Mouse (Mus musculus) T-helper 2 cell (primary cell): ENCODE results near the gene Baz2b.

Experiments
- in situ Hi-C: fragments of 300-600 bp; cut with MboI, MseI; formaldehyde crosslinking; loops from one replicate; pipeline ENCODE4 v1.15.1; 2025; ENCODE audit warnings: high pct_unique_total_duplicates

The Baz2b gene

DNA sequence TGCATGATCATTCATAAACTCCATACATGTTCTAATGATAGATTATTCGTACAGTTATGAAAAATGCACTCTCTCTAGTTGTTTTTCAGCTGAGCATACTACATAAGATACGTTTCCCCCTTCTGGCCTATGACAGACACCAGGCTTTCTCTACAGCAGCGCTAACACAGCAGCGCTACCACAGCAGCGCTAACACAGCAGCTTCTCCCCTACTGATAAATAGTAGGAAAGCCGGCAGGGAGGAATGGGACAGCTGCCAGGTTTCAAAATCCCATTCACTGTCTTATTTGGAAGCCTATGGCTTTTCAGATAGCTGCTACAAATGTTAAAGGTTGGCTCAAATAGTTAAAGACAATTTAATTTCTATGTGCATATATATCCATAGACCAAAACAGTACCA lies 251.1 kb downstream of the Baz2b start:
- in situ Hi-C loops, result no loop called here

DNA sequence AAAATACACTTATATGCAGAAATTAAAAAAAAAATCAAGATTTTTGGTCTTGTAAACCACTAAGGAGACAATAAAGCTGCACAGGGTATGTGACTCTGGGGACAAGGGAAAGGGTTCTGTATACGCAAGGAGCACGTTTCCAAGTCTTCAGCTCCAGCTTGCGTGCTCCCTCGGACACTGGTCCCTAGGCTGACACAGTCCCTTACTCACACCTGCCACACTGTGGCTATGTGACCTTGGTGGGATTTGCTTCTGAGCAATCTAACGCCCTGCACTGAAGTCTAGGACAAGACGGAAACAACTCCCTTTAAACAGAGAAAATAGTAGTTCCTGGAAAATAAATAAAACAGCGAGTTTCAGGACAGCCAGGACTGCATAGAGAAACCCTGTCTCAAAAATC lies 253.7 kb downstream of the Baz2b start:
- in situ Hi-C loops, result no loop called here

DNA sequence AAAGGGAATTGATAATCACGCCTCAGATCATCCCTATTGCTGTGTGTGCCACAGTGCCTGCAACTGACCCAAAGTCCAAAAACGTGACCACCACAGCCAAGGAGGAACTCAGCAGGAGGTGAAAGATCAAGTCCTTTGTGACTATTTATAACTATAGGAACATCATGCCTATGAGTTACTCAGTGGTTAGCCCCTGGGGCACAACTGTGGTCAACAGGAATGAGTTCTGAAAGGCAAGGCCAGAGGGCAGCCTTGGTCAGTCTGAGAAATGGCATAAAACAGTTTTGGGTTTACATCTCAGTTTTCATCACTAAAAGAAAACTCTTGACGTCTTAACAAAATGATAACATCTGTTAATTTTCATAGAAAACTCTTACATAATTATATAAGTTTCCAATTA lies 254.8 kb downstream of the Baz2b start:
- in situ Hi-C loops, result no loop called here

DNA sequence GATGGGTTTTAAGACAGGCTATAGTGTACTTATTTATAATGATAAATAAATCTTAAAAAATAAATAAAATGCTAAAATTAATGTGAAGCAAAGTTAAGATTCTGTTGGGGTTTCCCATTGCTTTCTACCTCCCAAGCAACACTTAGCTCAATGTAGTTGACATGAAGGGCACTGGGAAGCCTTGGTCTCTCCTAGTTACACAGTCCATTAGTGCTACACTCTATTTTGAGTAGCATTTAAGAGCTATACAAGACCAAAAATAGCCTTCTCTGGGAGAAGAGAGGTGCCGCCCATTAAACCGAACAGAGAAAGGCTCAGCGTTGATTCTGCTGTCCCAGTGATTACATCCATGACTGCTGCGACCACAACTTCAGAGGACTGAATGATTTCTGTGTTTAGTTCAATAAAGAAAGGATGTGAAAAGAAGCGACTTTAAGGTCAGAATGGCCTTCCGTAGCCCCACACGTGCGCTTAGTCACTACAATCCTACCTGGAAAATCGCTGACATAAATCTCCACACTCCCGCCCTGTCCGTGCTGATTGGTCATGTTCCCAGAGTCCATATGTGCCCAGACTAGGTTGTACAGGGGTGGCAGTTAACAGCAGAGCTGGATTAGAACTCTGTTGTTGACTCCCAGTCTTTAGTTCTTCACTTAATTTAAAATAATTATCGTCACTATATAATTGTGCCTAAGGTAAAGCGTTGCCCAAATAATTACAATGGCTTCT lies 257.2 kb downstream of the Baz2b start:
- in situ Hi-C loops, result no loop called here

DNA sequence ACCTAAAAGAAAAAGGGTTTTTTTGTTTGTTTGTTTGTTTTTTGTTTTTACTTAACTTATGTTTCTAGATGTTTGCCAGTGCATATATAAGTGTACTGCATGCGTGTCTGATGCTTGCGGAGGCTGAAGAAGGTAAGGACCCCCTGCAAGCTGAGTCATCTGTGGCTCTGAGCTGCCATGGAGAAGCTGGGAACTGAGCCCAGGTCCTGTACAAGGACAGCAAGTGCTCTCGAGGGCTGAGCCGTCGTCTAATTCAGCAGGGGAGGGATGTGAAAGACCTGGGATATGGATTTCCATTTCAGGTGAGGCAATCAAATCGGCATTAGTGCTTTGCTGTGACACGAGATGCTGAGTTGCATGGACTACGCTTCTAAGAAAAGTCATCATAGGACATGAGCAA lies 257.9 kb downstream of the Baz2b start:
- in situ Hi-C loops, result no loop called here

DNA sequence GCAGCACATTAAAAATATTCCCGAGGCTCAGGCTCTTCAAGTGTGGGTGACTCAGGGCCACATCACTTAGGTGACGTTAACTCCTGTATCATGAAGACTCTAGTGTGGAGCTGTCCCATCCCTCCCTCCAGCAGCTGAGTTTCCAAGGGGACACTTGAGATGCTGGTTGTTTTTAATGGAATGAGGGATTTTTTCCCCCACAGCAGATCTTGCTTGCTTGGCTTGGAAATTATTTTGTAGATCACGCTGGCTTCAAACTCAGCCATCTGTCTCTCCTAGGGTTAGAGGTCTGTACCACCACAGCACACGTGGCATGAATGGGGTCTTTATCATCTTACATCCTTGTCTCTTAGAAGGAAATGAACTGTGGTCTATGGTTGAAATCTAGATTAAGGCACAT lies 258.5 kb downstream of the Baz2b start:
- in situ Hi-C loops, result no loop called here

DNA sequence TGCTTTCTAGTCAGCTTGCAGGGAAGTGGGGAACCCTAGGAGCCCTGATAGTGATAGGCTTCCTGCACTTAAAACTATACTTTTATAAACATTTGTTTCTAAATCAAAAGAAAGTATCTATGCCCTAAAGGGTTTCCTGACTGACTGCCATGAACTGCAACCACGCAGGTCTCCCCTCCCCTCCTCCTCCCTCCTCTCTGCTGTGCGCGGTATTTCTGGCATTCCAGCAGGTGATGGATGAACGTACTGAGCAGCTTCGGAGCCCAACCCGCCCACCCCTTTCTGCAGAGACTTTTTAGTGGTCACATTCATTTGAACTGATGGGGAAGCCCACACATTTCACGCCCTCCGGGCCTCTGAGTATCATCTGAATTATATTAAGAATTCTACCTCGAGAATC lies 273.3 kb downstream of the Baz2b start:
- in situ Hi-C loops, result no loop called here

DNA sequence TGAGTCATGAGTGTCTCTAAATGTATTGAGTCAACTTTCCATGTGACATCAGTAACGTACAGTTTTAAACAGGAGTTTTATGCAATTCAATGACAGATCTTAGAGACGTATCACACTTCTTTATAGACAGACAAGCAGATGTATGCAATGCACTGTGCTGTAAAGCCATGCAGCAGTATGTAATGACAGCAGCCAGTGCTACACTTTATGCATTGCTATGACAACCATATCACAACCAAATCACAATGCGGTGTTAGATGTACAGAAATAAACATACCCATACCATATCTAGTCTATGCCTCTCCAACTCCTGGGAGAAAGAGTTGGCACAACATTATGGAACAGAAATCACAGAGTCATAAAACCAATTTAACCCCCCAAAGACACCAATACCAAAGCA lies 276.5 kb downstream of the Baz2b start:
- in situ Hi-C loops, result no loop called here

DNA sequence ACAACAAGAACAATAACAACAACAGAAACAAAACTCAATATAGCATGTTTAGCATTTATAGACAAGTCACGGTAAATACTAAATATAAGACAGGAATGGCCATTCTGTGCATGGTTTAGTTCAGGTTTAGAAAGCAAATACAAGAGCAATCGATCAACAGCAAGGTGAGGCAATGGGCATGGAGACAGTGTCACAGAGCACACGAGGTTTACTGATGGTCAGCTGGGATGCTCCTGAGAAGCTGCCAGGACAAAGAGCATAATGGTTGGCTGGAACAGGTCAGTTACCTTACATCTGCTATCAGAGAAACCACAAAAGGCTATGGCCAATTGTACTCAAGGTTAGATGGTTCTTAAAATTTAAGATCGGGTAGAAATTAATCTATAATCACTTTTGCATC lies 277.4 kb downstream of the Baz2b start:
- in situ Hi-C loops, result no loop called here

DNA sequence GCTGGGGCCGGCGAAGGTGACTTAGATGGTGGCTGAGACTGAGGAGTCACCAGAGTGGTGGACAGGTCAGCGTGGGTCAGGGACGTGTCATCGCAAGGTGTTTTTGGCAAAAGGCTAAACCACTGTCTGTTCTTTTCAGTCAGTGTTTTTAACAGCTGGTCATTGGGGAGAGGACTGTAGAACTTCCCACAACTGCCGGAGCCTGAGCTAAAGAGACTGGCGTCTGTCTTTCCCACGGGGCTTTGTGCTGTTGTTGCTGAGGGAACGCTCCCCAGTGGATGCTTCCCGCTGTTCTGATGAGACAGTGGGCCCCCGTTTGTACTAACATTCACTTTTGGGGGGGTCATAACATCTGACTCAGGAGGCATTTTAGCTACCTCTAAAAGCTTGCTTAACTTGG lies 296.0 kb downstream of the Baz2b start:
- in situ Hi-C loops, result no loop called here

DNA sequence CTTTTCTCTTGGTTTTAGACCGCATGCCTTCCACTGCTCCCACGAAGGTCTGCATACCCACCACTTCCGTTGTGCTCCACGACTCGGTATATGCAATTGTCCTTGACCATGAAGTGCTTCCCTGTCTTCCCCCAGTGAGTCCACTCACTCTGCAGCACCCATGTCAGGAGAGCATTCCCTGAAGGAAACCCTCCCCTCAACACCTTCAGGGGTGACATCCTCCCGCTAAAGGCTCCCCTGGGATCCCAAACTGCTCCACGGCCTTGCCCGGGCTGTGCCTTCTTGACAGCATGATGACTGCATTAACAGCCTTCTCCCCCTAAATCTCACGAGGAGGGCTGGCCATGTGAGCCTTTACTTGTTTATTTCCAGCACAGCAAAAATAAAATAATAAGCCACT lies 301.6 kb downstream of the Baz2b start:
- in situ Hi-C loops, result no loop called here

DNA sequence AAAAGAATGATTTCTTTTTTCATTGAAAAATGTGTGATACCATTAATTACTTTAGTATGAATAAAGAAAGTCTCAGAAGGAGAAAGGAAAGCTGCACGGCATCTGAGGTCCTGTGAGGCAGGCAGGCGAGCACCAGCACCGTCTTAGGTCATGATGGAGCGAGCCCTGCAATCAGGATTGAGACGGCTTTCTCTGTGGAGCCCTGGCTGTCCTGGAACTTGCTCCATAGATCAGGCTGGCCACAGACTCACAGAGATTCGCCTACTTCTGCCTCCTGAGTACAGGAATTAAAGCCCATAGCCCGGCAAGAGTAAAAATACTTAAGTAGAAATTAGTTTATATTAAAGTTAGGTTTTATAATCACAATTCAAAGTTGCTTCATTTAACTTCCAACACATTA lies 305.6 kb downstream of the Baz2b start:
- in situ Hi-C loops, result no loop called here

DNA sequence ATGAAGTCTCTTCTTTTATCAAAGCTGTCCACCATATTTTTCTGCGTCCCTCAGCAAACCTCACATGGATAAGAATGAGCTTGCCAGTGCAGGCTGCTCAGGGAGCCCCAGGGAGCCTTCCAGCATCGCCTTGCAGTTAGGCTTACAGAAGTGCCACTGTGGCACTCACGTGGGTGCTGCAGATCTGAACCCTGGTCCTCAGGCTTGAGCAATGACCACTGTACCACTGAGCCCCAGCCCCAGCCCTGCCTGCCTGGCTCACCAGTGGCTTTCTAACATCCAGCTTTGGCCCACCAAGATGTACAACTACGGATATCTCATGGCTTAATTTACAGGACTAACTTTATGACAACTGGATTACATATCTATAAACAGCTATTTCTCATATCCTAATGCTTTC lies 311.0 kb downstream of the Baz2b start:
- in situ Hi-C loops, result no loop called here

DNA sequence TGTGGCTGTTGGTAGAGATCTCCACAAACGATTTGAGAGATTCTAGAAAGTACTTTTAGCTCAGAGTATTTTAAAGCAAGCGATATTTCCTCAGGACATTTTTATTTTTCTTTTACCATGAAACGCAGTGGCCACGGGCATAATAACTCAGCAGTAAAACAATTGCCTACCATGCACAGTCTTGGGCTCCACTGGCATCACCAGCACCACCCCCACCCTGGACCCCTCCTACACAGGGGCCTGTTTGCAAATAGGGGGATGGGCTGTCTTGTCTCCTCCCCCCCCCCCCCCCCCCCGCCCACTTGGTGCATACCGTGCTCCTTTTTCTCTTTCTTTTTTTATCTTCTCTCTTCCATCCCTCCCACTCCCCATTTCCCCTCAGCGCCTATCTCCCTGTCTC lies 311.5 kb downstream of the Baz2b start:
- in situ Hi-C loops, result no loop called here

DNA sequence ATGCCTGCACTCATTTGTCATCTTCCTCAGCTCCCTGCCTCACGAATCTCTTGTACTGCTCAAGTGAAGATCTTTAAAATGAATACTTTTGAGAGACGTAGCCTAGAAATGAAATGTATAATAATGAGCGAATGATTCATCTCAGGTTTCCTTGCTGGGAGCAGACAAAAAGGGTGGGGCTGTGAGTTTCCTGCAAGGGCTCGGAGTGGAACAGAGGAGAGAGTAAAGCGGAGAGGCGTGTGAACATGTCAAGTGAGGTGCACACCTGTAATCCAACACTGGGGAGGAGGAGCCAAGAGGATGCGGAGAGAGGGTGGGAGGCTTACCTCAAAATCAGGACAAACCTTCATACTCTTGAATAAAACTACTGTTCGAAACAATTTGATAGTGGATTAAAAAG lies 312.8 kb downstream of the Baz2b start:
- in situ Hi-C loops, result no loop called here

DNA sequence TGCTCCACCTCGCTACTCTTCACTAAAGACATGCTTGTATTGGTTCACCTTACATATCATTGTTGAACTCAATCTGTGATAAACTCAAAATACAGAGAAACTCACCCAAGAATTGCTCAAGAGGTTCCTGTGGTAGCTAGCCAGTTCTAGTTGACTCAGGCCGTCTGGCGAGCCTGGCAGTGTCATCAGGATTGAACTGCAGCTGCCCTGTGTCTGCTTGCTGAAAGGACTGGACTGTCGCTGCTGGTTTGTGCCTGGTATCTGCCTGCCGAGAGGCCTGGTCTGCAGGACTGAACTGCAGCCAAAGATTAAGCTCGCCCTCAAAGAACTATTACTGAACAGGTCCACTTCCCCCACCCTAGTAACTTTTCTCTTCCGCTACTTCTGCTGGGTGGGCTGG lies 313.2 kb downstream of the Baz2b start:
- in situ Hi-C loops, result no loop called here

DNA sequence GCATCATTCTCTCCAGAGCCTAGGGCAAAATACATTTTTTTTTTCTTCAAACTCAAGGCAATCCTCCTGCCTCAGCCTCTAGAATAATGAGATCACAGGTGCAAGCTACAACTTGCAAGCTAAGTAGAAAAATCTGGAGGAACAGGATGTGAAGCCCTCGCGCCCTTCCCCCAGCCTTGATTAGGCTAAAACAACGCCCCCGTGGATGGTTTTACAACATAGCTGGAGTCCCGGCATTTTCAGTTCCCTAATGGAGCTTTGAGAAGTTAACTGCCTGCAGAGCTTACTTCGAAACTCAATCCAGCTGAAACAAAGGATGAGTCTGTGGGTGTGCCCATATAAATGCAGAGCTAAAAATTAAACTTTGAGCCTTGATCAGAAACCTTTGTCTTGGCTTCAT lies 319.9 kb downstream of the Baz2b start:
- in situ Hi-C loops, result no loop called here

DNA sequence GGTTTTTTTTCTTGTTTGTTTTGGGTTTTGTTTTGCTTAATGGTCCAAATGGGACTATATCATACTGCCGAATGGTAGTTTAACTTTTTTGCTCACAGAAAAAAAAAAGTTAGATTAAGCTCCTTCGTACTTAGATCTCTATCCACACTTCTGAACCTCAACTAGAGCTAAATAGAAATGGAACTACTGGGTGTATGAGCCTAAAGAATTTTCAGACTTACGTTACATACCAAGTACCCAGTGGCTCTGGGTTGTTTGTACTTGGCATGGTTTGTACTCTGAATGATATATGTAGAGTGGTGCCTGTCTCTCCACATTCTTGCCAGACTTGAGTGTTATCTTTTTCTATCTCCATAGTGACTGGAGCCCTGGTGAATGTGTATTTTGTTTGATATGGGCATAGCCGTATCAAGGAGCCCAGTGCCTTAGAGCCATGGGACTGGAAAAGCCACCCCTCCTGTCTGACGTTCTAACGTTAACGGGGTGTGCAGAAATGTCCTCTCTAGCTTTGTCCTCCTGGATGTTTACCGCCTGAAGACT lies 326.8 kb downstream of the Baz2b start:
- in situ Hi-C loops, result no loop called here

DNA sequence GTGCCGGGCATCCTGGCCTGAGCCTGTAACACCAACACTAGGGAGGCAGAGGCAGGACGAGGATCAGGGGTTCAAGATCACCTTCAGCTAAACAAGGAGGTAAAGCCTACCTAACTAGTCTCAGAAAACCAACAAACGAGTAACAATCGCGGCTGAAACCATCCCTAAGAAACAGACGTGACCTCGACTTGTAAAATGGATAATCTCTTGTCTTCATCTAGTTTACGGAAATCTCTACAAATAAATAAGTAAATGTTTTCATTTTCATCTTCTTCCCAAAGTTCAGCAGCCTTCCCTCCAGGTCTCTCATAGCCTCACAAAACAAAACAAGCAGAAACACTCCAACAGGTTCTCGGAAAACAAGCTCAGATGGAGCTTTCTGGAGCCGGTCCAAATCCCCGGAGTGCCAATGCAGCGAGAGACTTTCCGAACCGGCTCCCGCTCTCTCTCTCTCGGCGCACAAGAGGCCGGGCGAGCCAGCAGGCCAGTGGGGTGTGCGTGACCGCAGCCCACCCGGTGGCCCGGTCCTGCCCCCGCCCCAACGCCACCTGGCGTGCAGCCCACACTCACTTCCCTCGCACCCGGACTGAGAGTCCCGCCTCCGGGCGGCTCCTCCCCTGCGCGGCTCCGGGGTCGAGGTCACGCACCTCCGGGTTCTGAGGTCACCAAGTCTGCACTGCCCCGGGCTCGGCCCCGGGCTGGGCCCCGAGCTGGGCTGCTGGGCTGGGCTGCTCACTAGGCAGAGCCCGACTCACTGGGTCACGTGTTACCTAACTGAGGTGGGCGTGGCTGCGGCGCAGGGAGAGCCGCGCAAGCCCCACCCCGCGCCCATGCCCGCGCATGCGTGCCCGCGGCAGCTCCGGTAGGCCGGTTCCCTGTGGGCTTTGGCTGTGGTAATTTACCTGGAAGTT lies 327.6 kb downstream of the Baz2b start, which contains the start of gene Wdsub1:
Gene Wdsub1, minus strand, starts transcription at position 761 of the 911 bp plus-strand sequence.
- in situ Hi-C loops, result no loop called here

DNA sequence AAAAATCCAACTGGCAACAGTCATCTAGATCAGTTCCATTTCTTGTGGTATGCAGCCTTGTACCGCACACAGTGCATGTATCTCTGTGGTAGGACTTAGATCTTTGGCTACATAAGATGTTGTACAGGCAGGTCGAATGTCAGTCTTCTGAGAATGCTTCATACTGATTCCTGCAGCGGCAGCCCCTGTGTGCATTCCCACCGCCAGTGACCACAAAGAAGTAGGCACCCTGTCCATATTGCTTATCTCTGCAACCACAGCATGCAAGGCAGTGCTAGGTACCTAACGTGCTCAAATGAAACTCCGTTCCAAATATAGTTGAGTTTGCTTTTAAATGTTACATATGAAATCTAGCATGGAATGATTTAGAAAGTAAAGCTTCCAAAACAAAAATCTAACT lies 328.2 kb downstream of the Baz2b start:
- in situ Hi-C loops, result no loop called here

DNA sequence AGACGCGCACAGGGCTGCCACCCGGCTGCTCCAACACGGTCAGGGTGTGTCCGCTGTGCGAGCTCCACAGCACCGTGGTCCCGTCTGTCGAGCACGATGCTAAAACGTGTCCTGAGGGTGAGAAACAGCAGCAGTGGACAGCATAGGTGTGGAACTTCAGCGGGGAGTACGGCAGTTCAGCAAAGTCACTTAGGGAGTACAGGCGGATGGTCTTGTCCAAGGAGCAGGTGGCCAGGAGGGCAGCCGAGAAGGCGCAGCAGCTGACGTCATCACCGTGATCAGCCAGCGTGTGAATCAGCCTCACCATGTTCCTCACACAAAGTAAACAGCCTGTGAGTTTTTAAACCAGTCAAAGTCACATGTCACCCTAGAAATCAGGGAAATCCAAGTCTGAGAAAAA lies 331.4 kb downstream of the Baz2b start:
- in situ Hi-C loops, result no loop called here

DNA sequence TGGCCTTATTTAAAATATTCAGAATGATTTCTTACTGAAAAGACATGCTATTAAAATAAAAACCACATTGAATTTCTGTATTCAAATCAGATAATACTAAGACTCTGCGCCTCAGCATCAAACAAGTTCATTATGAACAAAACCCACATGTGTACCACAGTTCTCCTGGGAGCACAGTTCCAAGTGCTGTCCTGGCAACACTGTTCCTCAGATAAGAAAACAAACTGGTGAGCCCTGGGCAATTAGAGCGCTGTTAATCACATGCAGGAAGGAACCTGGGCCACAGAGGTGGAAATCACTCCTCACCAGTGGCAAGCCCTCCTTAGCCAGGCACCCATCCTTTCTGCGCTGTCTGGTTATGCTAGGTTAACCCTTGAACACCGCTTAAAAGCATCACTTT lies 332.3 kb downstream of the Baz2b start:
- in situ Hi-C loops, result no loop called here

DNA sequence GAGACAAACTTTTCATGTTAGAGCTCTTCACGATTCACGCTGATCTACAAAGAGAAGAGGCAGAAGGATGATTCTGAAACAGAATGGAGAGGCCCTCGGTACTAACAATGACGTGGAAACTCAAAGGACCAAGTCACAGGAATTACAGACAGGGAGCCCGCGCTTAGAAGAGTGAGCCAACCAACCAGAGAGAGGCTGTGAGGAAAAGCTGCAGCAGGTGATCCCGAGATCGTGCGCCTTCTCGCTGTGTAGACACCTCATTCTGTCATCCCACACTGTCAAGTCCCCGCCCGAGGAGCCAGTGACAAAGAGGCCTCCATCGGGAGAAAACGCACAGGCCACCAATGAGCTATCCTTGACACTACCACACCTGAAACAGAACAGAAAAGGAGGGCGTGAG lies 333.2 kb downstream of the Baz2b start:
- in situ Hi-C loops, result no loop called here
